In the genomic region with DNA sequence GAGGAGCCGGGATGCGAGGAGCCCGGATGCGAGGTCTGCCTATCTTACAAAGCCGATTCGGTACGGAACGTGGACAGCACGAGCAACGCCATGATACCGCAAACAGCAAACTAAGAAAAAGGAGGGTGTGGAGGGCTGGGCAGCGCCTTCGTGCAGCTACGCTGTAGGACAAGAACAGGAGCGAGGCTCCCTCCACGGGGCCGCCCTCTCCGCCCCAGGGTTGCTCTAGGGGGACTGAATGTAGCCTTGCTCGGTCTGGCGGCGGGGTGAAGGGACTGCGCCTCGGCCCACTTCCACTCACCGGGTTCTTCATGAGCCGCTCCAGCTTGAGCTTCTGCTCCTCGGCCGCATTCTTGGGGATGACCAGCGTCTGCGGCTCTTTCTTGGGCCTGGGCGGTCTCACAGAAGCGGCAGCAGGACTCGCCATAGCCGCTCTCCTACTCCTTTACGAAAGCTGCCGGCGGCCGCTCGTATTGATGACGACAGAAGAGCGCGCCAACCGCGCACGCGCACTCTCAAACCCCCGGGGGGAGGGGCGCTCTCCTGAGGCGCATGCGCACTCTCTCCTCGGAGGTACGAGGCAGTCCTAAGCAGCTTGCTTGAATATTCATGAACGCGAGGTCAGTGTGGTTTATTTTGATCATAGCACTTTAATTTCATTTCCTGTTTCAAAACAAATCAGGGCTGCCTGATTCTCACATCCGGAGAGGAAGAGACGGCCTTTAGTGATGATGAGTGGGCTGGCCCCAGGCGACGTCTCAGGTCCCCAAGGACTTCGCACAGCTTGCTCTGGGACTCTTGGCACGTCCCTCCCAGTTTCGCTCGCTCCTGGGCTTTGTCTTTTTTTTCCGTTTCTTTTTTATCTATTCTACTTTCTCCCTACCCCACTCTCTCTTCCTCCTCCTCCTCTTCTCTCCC, we compare ENCODE assay signal across 7 mouse cellular contexts. TPM values are rescaled to one million over a fixed set of nuclear protein-coding genes. Genes with fewer than 3 reads are reported as not detected.
DNase-seq lines count a peak whose midpoint lies in the region; ATAC-seq lines count a peak whose summit lies in the region.

A gene (minus strand): TSS at position 490 of the 918 bp plus-strand sequence.

- no peaks in the 10 kb centered on the region; the same call in 1 of the 2 replicates for H3K9me3 ChIP-seq in embryonic facial prominence, embryonic 11.5 days (replicated peaks; ENCODE audit: control insufficient read depth, low read length)
- H3K9me3 ChIP-seq in limb, embryonic 10.5 days (replicated peaks), result no peaks in the 10 kb centered on the region
- no peaks in the 10 kb centered on the region for H3K9me3 ChIP-seq in midbrain, embryonic 13.5 days

- peak; percentile 80 for ATAC-seq in embryonic facial prominence, embryonic 11.5 days (replicated peaks; ENCODE audit: insufficient number of reproducible peaks, low FRiP score, low TSS enrichment, low read depth)
- peak; percentile 87 for ATAC-seq in granulocyte monocyte progenitor cell, adult 5-6 weeks (replicated peaks; ENCODE audit: poor library complexity, severe bottlenecking)
- peak; percentile 88 for ATAC-seq in midbrain, embryonic 13.5 days

- H3K4me2 ChIP-seq in embryonic facial prominence, embryonic 11.5 days (ENCODE audit: low read depth, low read length), result peak within 1 kb of the TSS; percentile 72
- H3K4me2 ChIP-seq in midbrain, embryonic 13.5 days (replicated peaks), result peak within 1 kb of the TSS; percentile 86

- H3K27ac ChIP-seq in embryonic facial prominence, embryonic 11.5 days (replicated peaks; ENCODE audit: low read depth, low read length), result peak within 1 kb of the TSS; percentile 41; the same call in 1 of the 2 replicates
- peak within 1 kb of the TSS; percentile 91 for H3K27ac ChIP-seq in limb, embryonic 10.5 days
- H3K27ac ChIP-seq in midbrain, embryonic 13.5 days, result peak within 1 kb of the TSS; percentile 81

- H3K4me3 ChIP-seq in embryonic facial prominence, embryonic 11.5 days (ENCODE audit: low read depth, low read length), result peak within 1 kb of the TSS; percentile 99
- peak within 1 kb of the TSS; percentile 94 for H3K4me3 ChIP-seq in limb, embryonic 10.5 days
- peak within 1 kb of the TSS; percentile 99 for H3K4me3 ChIP-seq in midbrain, embryonic 13.5 days (replicated peaks)

- no peaks in the 10 kb centered on the region for H3K27me3 ChIP-seq in embryonic facial prominence, embryonic 11.5 days (ENCODE audit: control insufficient read depth, insufficient read depth, low read length)
- no peaks in the 10 kb centered on the region for H3K27me3 ChIP-seq in limb, embryonic 10.5 days (ENCODE audit: low read depth, poor library complexity, severe bottlenecking)
- no peaks in the 10 kb centered on the region for H3K27me3 ChIP-seq in midbrain, embryonic 13.5 days

- peak within 1 kb of the TSS; percentile 90 for H3K9ac ChIP-seq in embryonic facial prominence, embryonic 11.5 days (replicated peaks; ENCODE audit: low read length)
- peak within 1 kb of the TSS; percentile 95 for H3K9ac ChIP-seq in midbrain, embryonic 13.5 days (replicated peaks)

- DNase-seq in adrenal gland, postnatal 14 days, result peak; percentile 96
- peak; percentile 97 for DNase-seq in embryonic facial prominence, embryonic 11.5 days (ENCODE audit: low spot score)
- DNase-seq in kidney, adult 11 months, result peak; percentile 91
- peak; percentile 99 for DNase-seq in limb, embryonic 10.5 days (ENCODE audit: low spot score)
- peak; percentile 98 for DNase-seq in spleen, adult 12 weeks (ENCODE audit: low spot score)

- WGBS in embryonic facial prominence, embryonic 11.5 days, result under 1% methylated on average over 62 of the region's 62 CpGs
- WGBS in limb, embryonic 10.5 days, result under 1% methylated on average over 62 of the region's 62 CpGs
- WGBS in midbrain, embryonic 13.5 days, result under 1% methylated on average over 62 of the region's 62 CpGs

- H3K4me1 ChIP-seq in embryonic facial prominence, embryonic 11.5 days (ENCODE audit: control insufficient read depth, insufficient read depth, low read length), result no peaks in the 10 kb centered on the region
- H3K4me1 ChIP-seq in limb, embryonic 10.5 days, result peaks cover 20% of the 10 kb centered on the region
- H3K4me1 ChIP-seq in midbrain, embryonic 13.5 days (replicated peaks), result peaks cover 17% of the 10 kb centered on the region

- H3K36me3 ChIP-seq in embryonic facial prominence, embryonic 11.5 days (replicated peaks; ENCODE audit: control insufficient read depth, insufficient read depth, low read depth, low read length), result peaks cover 12% of the 10 kb centered on the region
- peaks cover 42% of the 10 kb centered on the region for H3K36me3 ChIP-seq in limb, embryonic 10.5 days
- H3K36me3 ChIP-seq in midbrain, embryonic 13.5 days, result peaks cover 35% of the 10 kb centered on the region

RNA-seq across cellular contexts. Expression of the gene that starts here (rescaled TPM):
- 31.8 and 36.4 TPM in 2 replicates for total RNA-seq in adrenal gland, postnatal 14 days (2021)
- 70.7 and 75.6 TPM in 2 replicates for polyA plus RNA-seq in embryonic facial prominence, embryonic 11.5 days (2014; fragmentation: Nextera tagmentation; extraction: Ambion mirVana)
- 32.2 and 42.1 TPM in 2 replicates for total RNA-seq in granulocyte monocyte progenitor cell, adult 5-6 weeks (2014; fragmentation: Nextera tagmentation)
- total RNA-seq in granulocyte monocyte progenitor cell, adult 5-6 weeks (2017), result 45.2 and 89.4 TPM in 2 replicates
- polyA plus RNA-seq in limb, embryonic 10.5 days (2016; fragmentation: Nextera tagmentation; extraction: Ambion mirVana), result 66.0 and 75.4 TPM in 2 replicates
- 68.4 and 70.2 TPM in 2 replicates for polyA plus RNA-seq in midbrain, embryonic 13.5 days (2015; fragmentation: Nextera tagmentation; extraction: Ambion mirVana)

Comparison
In these comparisons a context has a peak if more than half of its experiments do, and no peak if none do; other contexts are left out.
1. Peak in every context shown above with its lines: DNase-seq, ATAC-seq, H3K4me3 ChIP-seq and H3K27ac ChIP-seq.
2. H3K27ac ChIP-seq: peak in every context shown above with its lines; median percentile 91 in limb, embryonic 10.5 days; 81 in midbrain, embryonic 13.5 days; 41 in embryonic facial prominence, embryonic 11.5 days.